Mouse (Mus musculus) Patski (cell line): ENCODE measurements at regions not wholly inside any gene's neighbourhood (a gene's known extent, or its start where the extent isn't known, plus 50 kb on each side); places are given as distances from the start of the nearest gene placed in this dataset.

Source experiments
- ATAC-seq: fragments of 100-300 bp; one replicate; pipeline ENCODE4 v1.8.0; 2021
- CTCF ChIA-PET: fragments of 350-600 bp; sonication (Branson Sonifier 250); formaldehyde crosslinking; loops from one replicate; lab custom pipeline; 2022; ENCODE audit warnings: inconsistent platforms; lab: Charles Lee
- POLR2A ChIA-PET: fragments of 350-600 bp; sonication (Branson Sonifier 250); formaldehyde crosslinking; loops from one replicate; lab custom pipeline; 2022; ENCODE audit warnings: antibody characterized with exemption, inconsistent platforms; lab: Charles Lee
- DNase-seq: peaks from one replicate; pipeline ENCODE4 v3.0.0-alpha.2; 2011; ENCODE audit warnings: low read depth, low spot score
- H3K27me3 ChIP-seq: fragments of 371-371 bp; one replicate; pipeline ENCODE4 v1.5.1; 2021
- CTCF ChIP-seq: fragments of 100-300 bp; IDR thresholded peaks from one replicate; pipeline ENCODE4 v1.5.1; 2021
- in situ Hi-C: fragments of 300-500 bp; cut with MboI; formaldehyde crosslinking; loops from 3 replicates; pipeline ENCODE4 v1.11.1; 2018; ENCODE audit warnings: low pct_unique_long_range_greater_than_20kb, mixed read lengths

GRCm38 (mm10) chr2:19796790-19797189 lies 112.8 kb upstream of the Etl4 start:
- in situ Hi-C loops = no loop called here
- CTCF ChIA-PET = interaction anchor here (0.8 to 1.3 kb wide), 4 partner anchors 16 to 114 kb away, joined by 3 read pairs; no protein-coding TSS in a partner anchor
- TF ChIP-seq CTCF = no peak
- POLR2A ChIA-PET = no interaction called here
- no peak for ATAC-seq
- no peak for DNase-seq
- peaks cover 4% of the 10 kb centered on the region for H3K27me3 ChIP-seq
